Mouse (Mus musculus): ENCODE results near the gene Ganab. TPM values are rescaled to one million over a fixed set of nuclear protein-coding genes. Genes with fewer than 3 reads are reported as not detected.
A peak's percentile ranks its signal among the peaks of the same experiment; 100 is the strongest.
"Not testable (repeated sequence)": the region's sequence is repeated elsewhere in the genome, so short reads cannot be mapped to it uniquely, and the experiment has no call there.

Ganab gene
- polyA plus RNA-seq, 1 experiment from 2014 or later = 104 TPM

GRCm38 (mm10) chr19:8892829-8893766, 4.8 kb upstream of the Ganab start, which contains the start of gene Ints5:
Gene Ints5, plus strand, starts transcription at chr19:8893005.
- Histone ChIP-seq H3K27me3 (no peaks in the 10 kb centered on the region), H3K27ac (replicated peaks) (peak within 1 kb of the TSS; percentile 90), H3K4me3 (replicated peaks) (peak within 1 kb of the TSS; percentile 88), H3K9me3 (replicated peaks) (no peaks in the 10 kb centered on the region), H3K4me1 (peaks cover 35% of the 10 kb centered on the region), H3K9ac (peak within 1 kb of the TSS; percentile 89), H3K4me2 (replicated peaks) (peak within 1 kb of the TSS; percentile 72), H3K36me3 (peaks cover 37% of the 10 kb centered on the region)
- ATAC-seq (ENCODE audit: insufficient number of reproducible peaks, low FRiP score, low TSS enrichment, low read depth) = peak; percentile 40
- WGBS = 2% methylated on average over 54 of the region's 54 CpGs

DNA sequence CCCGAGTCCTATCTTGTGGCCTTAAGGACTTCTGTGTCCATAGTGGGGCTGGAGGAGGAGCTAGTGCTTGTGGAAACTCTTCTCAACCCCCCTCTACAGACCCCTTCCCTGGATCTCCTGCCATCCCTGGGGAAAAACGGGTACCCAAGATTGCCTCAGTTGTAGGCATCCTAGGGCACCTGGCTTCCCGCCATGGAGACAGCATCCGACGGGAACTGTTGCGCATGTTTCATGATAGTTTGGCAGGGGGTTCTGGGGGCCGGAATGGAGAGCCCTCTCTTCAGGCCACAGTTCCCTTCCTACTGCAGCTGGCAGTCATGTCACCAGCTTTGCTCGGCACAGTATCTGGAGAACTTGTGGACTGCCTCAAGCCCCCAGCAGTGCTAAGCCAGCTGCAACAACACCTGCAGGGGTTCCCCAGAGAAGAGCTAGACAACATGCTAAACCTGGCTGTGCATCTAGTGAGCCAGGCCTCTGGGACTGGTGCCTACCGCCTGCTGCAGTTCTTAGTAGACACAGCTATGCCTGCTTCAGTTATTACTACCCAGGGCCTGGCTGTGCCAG, 2.4 kb upstream of the Ganab start:
- Histone ChIP-seq H3K27me3 (no peaks in the 10 kb centered on the region), H3K27ac (replicated peaks) (no peak overlapping the region), H3K4me2 (replicated peaks) (no peak overlapping the region), H3K9ac (no peak overlapping the region), H3K4me1 (peaks cover 38% of the 10 kb centered on the region), H3K4me3 (replicated peaks) (no peak overlapping the region), H3K36me3 (peaks cover 33% of the 10 kb centered on the region), H3K9me3 (replicated peaks) (no peaks in the 10 kb centered on the region)
- 88% methylated on average over 9 of the region's 9 CpGs for WGBS
- ATAC-seq (ENCODE audit: insufficient number of reproducible peaks, low FRiP score, low TSS enrichment, low read depth) = no peak

DNA sequence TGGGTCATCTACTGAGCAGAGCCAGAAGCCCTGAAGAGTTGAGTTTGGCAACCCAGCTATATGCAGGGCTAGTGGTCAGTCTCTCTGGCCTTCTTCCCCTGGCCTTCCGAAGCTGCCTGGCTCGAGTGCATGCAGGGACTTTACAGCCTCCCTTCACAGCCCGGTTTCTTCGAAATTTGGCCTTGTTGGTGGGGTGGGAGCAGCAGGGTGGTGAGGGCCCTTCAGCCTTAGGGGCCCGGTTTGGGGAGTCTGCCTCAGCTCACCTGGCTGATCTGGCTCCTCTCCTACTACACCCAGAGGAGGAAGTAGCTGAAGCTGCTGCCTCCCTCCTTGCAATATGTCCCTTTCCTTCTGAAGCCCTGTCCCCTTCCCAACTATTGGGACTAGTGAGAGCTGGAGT, 1.6 kb upstream of the Ganab start:
- peak overlapping the region; percentile 2; the same call in 1 of the 2 replicates for H3K9ac ChIP-seq

GRCm38 (mm10) chr19:8897211-8897864, 533 bp upstream of the Ganab start:
- Histone ChIP-seq H3K27ac (replicated peaks) (peak overlapping the region; percentile 92), H3K9ac (peak overlapping the region; percentile 33), H3K4me1 (peaks cover 38% of the 10 kb centered on the region), H3K4me3 (replicated peaks) (peak overlapping the region; percentile 81), H3K4me2 (replicated peaks) (peak overlapping the region; percentile 61), H3K36me3 (peaks cover 33% of the 10 kb centered on the region)
- peak; percentile 20 for ATAC-seq (ENCODE audit: insufficient number of reproducible peaks, low FRiP score, low TSS enrichment, low read depth)
- WGBS = 13% methylated on average over 21 of the region's 21 CpGs
- H3K27me3 ChIP-seq; H3K9me3 ChIP-seq (replicated peaks): not testable (repeated sequence)

More for the DNA sequence above, 1.6 kb upstream of the Ganab start:
- WGBS = 91% methylated on average over 5 of the region's 5 CpGs
- not testable (repeated sequence) for H3K4me2 ChIP-seq (replicated peaks); ATAC-seq (ENCODE audit: insufficient number of reproducible peaks, low FRiP score, low TSS enrichment, low read depth); H3K9me3 ChIP-seq (replicated peaks); H3K27me3 ChIP-seq; H3K4me3 ChIP-seq (replicated peaks)
- peaks cover 38% of the 10 kb centered on the region for H3K4me1 ChIP-seq
- peaks cover 26% of the 10 kb centered on the region for H3K36me3 ChIP-seq
- H3K27ac ChIP-seq (replicated peaks) = 0 out of 2 replicates have a peak overlapping the region, but pooled peaks have one; percentile 28

GRCm38 (mm10) chr19:8898576-8898975, 705 bp downstream of the Ganab start:
- Histone ChIP-seq H3K27me3 (no peaks in the 10 kb centered on the region), H3K4me2 (replicated peaks) (peak overlapping the region; percentile 61), H3K36me3 (peaks cover 42% of the 10 kb centered on the region), H3K9me3 (replicated peaks) (no peaks in the 10 kb centered on the region), H3K9ac (peak overlapping the region; percentile 92), H3K4me3 (replicated peaks) (peak overlapping the region; percentile 81), H3K27ac (replicated peaks) (peak overlapping the region; percentile 92), H3K4me1 (peaks cover 36% of the 10 kb centered on the region)
- 3% methylated on average over 13 of the region's 13 CpGs for WGBS
- no peak for ATAC-seq (ENCODE audit: insufficient number of reproducible peaks, low FRiP score, low TSS enrichment, low read depth)

DNA sequence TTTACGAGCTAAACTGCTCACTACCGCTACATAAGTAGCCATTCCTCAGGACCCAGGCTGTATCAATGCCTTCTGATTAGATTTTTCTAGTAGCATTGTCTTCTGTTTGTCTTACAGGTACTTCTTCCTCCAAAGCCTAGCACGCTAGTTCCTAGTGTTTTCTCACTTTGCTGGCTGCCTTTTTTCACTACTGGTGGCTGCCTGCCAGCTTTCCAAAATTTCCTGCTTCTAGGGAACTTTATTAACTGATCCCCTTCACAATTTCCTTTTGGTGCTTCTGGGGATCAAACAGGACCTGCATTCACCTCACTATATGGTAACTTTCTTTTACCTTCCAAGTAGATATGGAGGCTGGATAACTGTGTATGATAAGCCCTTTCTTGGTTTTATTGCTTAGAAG, 1.2 kb downstream of the Ganab start:
- H3K4me3 ChIP-seq (replicated peaks) = peak overlapping the region; percentile 81
- peaks cover 31% of the 10 kb centered on the region for H3K4me1 ChIP-seq
- peaks cover 46% of the 10 kb centered on the region for H3K36me3 ChIP-seq
- WGBS = 50% methylated on average over 3 of the region's 3 CpGs
- peak overlapping the region; percentile 92 for H3K9ac ChIP-seq
- H3K27me3 ChIP-seq = no peaks in the 10 kb centered on the region
- ATAC-seq (ENCODE audit: insufficient number of reproducible peaks, low FRiP score, low TSS enrichment, low read depth) = no peak
- H3K4me2 ChIP-seq (replicated peaks) = peak overlapping the region; percentile 61
- H3K9me3 ChIP-seq (replicated peaks) = no peaks in the 10 kb centered on the region
- H3K27ac ChIP-seq (replicated peaks) = no peak overlapping the region

DNA sequence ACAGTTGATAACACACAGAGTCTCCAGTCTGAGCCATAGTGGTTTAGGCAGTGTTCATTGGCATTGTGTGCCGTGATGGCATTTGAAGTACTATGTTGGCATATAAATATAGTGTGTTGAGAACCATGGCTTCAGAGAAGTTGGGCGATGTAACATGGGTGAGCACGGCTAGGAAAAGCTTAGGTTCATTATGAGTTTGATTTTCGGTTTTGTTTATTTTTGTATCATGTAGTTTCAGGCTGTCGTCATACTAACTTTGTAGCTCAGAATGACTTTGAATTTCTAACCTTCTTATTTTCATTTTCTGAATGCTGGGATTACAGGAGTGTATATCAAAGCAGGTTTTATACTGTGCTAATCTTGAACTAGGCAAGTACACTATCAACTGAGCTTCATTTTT, 5.5 kb downstream of the Ganab start:
- Histone ChIP-seq H3K9ac (no peak overlapping the region), H3K27me3 (no peaks in the 10 kb centered on the region), H3K4me1 (peaks cover 10% of the 10 kb centered on the region), H3K9me3 (replicated peaks) (no peaks in the 10 kb centered on the region), H3K36me3 (peaks cover 63% of the 10 kb centered on the region), H3K4me3 (replicated peaks) (no peak overlapping the region), H3K4me2 (replicated peaks) (no peak overlapping the region), H3K27ac (replicated peaks) (no peak overlapping the region)
- 90% methylated on average over 5 of the region's 5 CpGs for WGBS
- ATAC-seq (ENCODE audit: insufficient number of reproducible peaks, low FRiP score, low TSS enrichment, low read depth) = no peak

DNA sequence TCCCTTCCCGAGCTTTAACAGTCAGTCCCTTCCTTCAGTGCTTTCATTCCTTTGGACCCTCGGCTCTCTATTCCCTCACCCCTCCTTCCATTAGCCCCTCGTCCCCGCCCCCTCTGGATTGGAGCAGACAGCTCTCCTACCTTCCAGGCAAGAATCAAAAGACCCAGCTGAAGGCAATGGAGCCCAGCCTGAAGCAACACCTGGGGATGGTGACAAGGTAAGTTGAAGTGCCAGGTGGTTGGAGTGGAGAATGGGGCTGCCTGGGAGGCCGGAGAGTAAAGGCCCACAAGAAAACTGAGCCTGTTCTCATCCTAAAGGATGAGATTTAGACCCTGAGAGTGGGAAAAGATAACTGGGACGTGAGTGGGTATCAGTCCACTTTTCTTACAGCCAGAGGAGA, 10.7 kb downstream of the Ganab start:
- no peak for ATAC-seq (ENCODE audit: insufficient number of reproducible peaks, low FRiP score, low TSS enrichment, low read depth)
- no peak overlapping the region for H3K9ac ChIP-seq
- H3K27ac ChIP-seq (replicated peaks) = no peak overlapping the region
- H3K4me3 ChIP-seq (replicated peaks) = no peak overlapping the region
- H3K9me3 ChIP-seq (replicated peaks) = no peaks in the 10 kb centered on the region
- H3K36me3 ChIP-seq = peaks cover 94% of the 10 kb centered on the region
- 89% methylated on average over 6 of the region's 6 CpGs for WGBS
- no peak overlapping the region for H3K4me2 ChIP-seq (replicated peaks)
- no peaks in the 10 kb centered on the region for H3K27me3 ChIP-seq
- no peaks in the 10 kb centered on the region for H3K4me1 ChIP-seq

DNA sequence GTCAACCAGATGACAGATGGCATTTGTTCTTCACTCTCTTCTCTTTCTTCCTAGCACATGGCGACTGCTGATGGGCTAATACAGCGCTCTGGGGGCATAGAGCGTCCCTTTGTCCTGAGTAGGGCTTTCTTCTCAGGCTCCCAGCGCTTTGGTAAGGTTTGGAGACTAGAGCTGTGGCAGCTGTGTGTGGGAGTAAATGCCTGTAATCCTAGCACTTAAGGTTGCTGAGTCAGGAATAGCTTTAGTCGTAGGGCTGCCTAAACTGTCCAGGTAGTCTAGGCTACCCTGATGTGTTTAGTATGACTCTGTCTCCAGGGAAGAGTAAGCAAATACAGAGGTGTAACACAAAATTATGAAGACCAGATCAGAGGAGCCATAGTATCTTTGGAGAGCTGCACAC, 13.9 kb downstream of the Ganab start:
- WGBS = 93% methylated on average over 5 of the region's 5 CpGs
- Histone ChIP-seq H3K27me3 (no peaks in the 10 kb centered on the region), H3K4me3 (replicated peaks) (no peak overlapping the region), H3K4me1 (no peaks in the 10 kb centered on the region), H3K36me3 (peaks cover 100% of the 10 kb centered on the region), H3K27ac (replicated peaks) (no peak overlapping the region), H3K4me2 (replicated peaks) (no peak overlapping the region), H3K9ac (no peak overlapping the region), H3K9me3 (replicated peaks) (no peaks in the 10 kb centered on the region)
- no peak for ATAC-seq (ENCODE audit: insufficient number of reproducible peaks, low FRiP score, low TSS enrichment, low read depth)

- Histone ChIP-seq H3K4me3 (replicated peaks) (no peak overlapping the region), H3K4me2 (replicated peaks) (no peak overlapping the region), H3K36me3 (peaks cover 80% of the 10 kb centered on the region), H3K9ac (no peak overlapping the region), H3K4me1 (no peaks in the 10 kb centered on the region), H3K9me3 (replicated peaks) (no peaks in the 10 kb centered on the region), H3K27me3 (no peaks in the 10 kb centered on the region), H3K27ac (replicated peaks) (no peak overlapping the region)
- no peak for ATAC-seq (ENCODE audit: insufficient number of reproducible peaks, low FRiP score, low TSS enrichment, low read depth)
- 92% methylated on average over 3 of the region's 3 CpGs for WGBS
Measured at GRCm38 (mm10) chr19:8914212-8914611, 16.3 kb downstream of the Ganab start.

- H3K27ac ChIP-seq (replicated peaks) = no peak overlapping the region
- ATAC-seq (ENCODE audit: insufficient number of reproducible peaks, low FRiP score, low TSS enrichment, low read depth) = no peak
- no peaks in the 10 kb centered on the region for H3K9me3 ChIP-seq (replicated peaks)
- H3K4me2 ChIP-seq (replicated peaks) = no peak overlapping the region
- no peak overlapping the region for H3K9ac ChIP-seq
- peaks cover 20% of the 10 kb centered on the region for H3K4me1 ChIP-seq
- no peaks in the 10 kb centered on the region for H3K27me3 ChIP-seq
- H3K4me3 ChIP-seq (replicated peaks) = no peak overlapping the region
- 89% methylated on average over 3 of the region's 3 CpGs for WGBS
- H3K36me3 ChIP-seq = peaks cover 34% of the 10 kb centered on the region
Measured at GRCm38 (mm10) chr19:8919000-8919399, 21.1 kb downstream of the Ganab start.

Measured in embryonic facial prominence, embryonic 15.5 days (tissue).